Mouse (Mus musculus) CH12.LX (cell line): ENCODE results near the gene Tspan7. TPM values are rescaled to one million over a fixed set of nuclear protein-coding genes. Genes with fewer than 3 reads are reported as not detected.

Experiments used
- DNase-seq: peaks from one replicate; pipeline ENCODE4 v3.0.0-alpha.2; 2013; ENCODE audit errors: extremely low read depth
- H3K27ac ChIP-seq: 2 replicates; pipeline ENCODE4 v1.5.1; 2012; ENCODE audit warnings: low read depth, mild to moderate bottlenecking, control low read depth, moderate library complexity; ENCODE audit not compliant: insufficient read depth
- H3K27me3 ChIP-seq: replicated peaks from 2 replicates; pipeline ENCODE3; 2012; ENCODE audit warnings: inconsistent platforms
- H3K36me3 ChIP-seq, 2 experiments: replicated peaks in 1 of 2; 2 replicates each; pipeline versions ENCODE3 to v1.6.1; 2012; ENCODE audit warnings: inconsistent platforms in 1 of 2, low read length in 1 of 2, mild to moderate bottlenecking in 1 of 2, mixed read lengths in 1 of 2, moderate library complexity in 1 of 2; ENCODE audit not compliant: control insufficient read depth in 1 of 2, insufficient read depth in 1 of 2
- H3K4me1 ChIP-seq, 2 experiments: 2 replicates each; pipeline ENCODE4 v1.6.1; 2012; ENCODE audit warnings: inconsistent platforms in 1 of 2, moderate library complexity in 1 of 2; ENCODE audit not compliant: insufficient read depth in 2 of 2, control insufficient read depth in 1 of 2
- H3K4me2 ChIP-seq: 2 replicates; pipeline ENCODE4 v1.6.1; 2012; ENCODE audit warnings: low read depth, mild to moderate bottlenecking, control low read depth; ENCODE audit not compliant: poor library complexity, insufficient read depth, severe bottlenecking
- H3K4me3 ChIP-seq, 3 experiments: fragments of 150-350 bp in 1 of 3; sonication (generic) in 1 of 3; replicated peaks in 1 of 3; 2 replicates each; pipeline versions ENCODE3 to v1.5.1; 2011 to 2012; ENCODE audit warnings: low read depth in 2 of 3, low read length in 2 of 3, mild to moderate bottlenecking in 2 of 3, moderate library complexity in 2 of 3, control low read depth in 1 of 3, improper control_type of control experiment in 1 of 3, inconsistent platforms in 1 of 3, mixed read lengths in 1 of 3; ENCODE audit not compliant: poor library complexity in 1 of 3
- H3K79me2 ChIP-seq: replicated peaks from 2 replicates; pipeline ENCODE4 v1.6.1; 2012; ENCODE audit warnings: mild to moderate bottlenecking, moderate library complexity; ENCODE audit not compliant: control insufficient read depth, poor library complexity, insufficient read depth, severe bottlenecking; ENCODE audit errors: extremely low read depth
- H3K9ac ChIP-seq: 2 replicates; pipeline ENCODE4 v1.6.1; 2012; ENCODE audit warnings: low read depth, mild to moderate bottlenecking, control low read depth, moderate library complexity; ENCODE audit not compliant: insufficient read depth
- H3K9me3 ChIP-seq: replicated peaks from 2 replicates; pipeline ENCODE3; 2012; ENCODE audit warnings: low read length, inconsistent platforms, mixed read lengths
- BHLHE40 ChIP-seq: IDR thresholded peaks from 2 replicates; pipeline ENCODE4 v1.6.1; 2011; ENCODE audit warnings: mild to moderate bottlenecking, low read depth, low read length, improper control_type of control experiment
- CHD1 ChIP-seq: IDR thresholded peaks from 2 replicates; pipeline ENCODE4 v1.6.1; 2012; ENCODE audit warnings: low read depth, low read length, improper control_type of control experiment, inconsistent platforms
- CHD2 ChIP-seq: IDR thresholded peaks from 2 replicates; pipeline ENCODE4 v1.6.1; 2011; ENCODE audit warnings: low read length, improper control_type of control experiment
- E2F4 ChIP-seq: IDR thresholded peaks from 2 replicates; pipeline ENCODE4 v1.6.1; 2011; ENCODE audit warnings: low read depth, low read length, improper control_type of control experiment; ENCODE audit not compliant: insufficient replicate concordance
- GABPA ChIP-seq: IDR thresholded peaks from 2 replicates; pipeline ENCODE4 v1.6.1; 2012; ENCODE audit warnings: low read depth, low read length, improper control_type of control experiment, inconsistent platforms; ENCODE audit not compliant: insufficient replicate concordance
- HCFC1 ChIP-seq: IDR thresholded peaks from 2 replicates; pipeline ENCODE4 v1.6.1; 2012; ENCODE audit warnings: low read depth, mild to moderate bottlenecking, inconsistent platforms, low read length, improper control_type of control experiment
- JUN ChIP-seq: IDR thresholded peaks from 2 replicates; pipeline ENCODE4 v1.6.1; 2011; ENCODE audit warnings: low read depth, mild to moderate bottlenecking, low read length, improper control_type of control experiment, moderate library complexity; ENCODE audit not compliant: insufficient read depth
- JUND ChIP-seq: conservative IDR thresholded peaks from 2 replicates; pipeline ENCODE4 v1.6.1; 2011; ENCODE audit warnings: low read depth, low read length, improper control_type of control experiment
- KAT2A ChIP-seq: IDR thresholded peaks from 2 replicates; pipeline ENCODE4 v1.6.1; 2012; ENCODE audit warnings: low read length, improper control_type of control experiment, inconsistent platforms; ENCODE audit not compliant: insufficient replicate concordance
- MAFK ChIP-seq: IDR thresholded peaks from 2 replicates; pipeline ENCODE4 v1.6.1; 2011; ENCODE audit warnings: low read length, improper control_type of control experiment; ENCODE audit not compliant: insufficient replicate concordance
- MEF2A ChIP-seq: IDR thresholded peaks from 2 replicates; pipeline ENCODE4 v1.6.1; 2014; ENCODE audit warnings: low read depth, mild to moderate bottlenecking, inconsistent platforms, low read length, improper control_type of control experiment, borderline replicate concordance
- MYC ChIP-seq: IDR thresholded peaks from 2 replicates; pipeline ENCODE4 v1.6.1; 2011; ENCODE audit warnings: low read depth, mild to moderate bottlenecking, improper control_type of control experiment, low read length
- PAX5 ChIP-seq: IDR thresholded peaks from 2 replicates; pipeline ENCODE4 v1.6.1; 2012; ENCODE audit warnings: low read length, inconsistent platforms, mixed read lengths
- POLR2A ChIP-seq: IDR thresholded peaks from 2 replicates; pipeline ENCODE4 v1.6.1; 2011; ENCODE audit warnings: low read depth, mild to moderate bottlenecking, improper control_type of control experiment, low read length
- POLR2AphosphoS2 ChIP-seq: IDR thresholded peaks from 2 replicates; pipeline ENCODE4 v1.6.1; 2011; ENCODE audit warnings: low read depth, low read length, improper control_type of control experiment
- RCOR1 ChIP-seq: conservative IDR thresholded peaks from 2 replicates; pipeline ENCODE4 v1.6.1; 2012; ENCODE audit warnings: low read depth, mild to moderate bottlenecking, inconsistent platforms, low read length, improper control_type of control experiment
- SIN3A ChIP-seq: IDR thresholded peaks from 2 replicates; pipeline ENCODE4 v1.6.1; 2012; ENCODE audit warnings: low read length, improper control_type of control experiment, inconsistent platforms
- SMC3 ChIP-seq: IDR thresholded peaks from 2 replicates; pipeline ENCODE4 v1.6.1; 2011; ENCODE audit warnings: low read depth, low read length, improper control_type of control experiment
- UBTF ChIP-seq: IDR thresholded peaks from 2 replicates; pipeline ENCODE4 v1.6.1; 2012; ENCODE audit warnings: low read depth, mild to moderate bottlenecking, inconsistent platforms, low read length, improper control_type of control experiment, moderate library complexity
- USF1 ChIP-seq: IDR thresholded peaks from 2 replicates; pipeline ENCODE4 v1.6.1; 2014; ENCODE audit warnings: low read depth, mild to moderate bottlenecking, inconsistent platforms, low read length, improper control_type of control experiment
- USF2 ChIP-seq: conservative IDR thresholded peaks from 2 replicates; pipeline ENCODE4 v1.6.1; 2011; ENCODE audit warnings: low read depth, low read length, improper control_type of control experiment
- ZC3H11A ChIP-seq: IDR thresholded peaks from 2 replicates; pipeline ENCODE4 v1.6.1; 2012; ENCODE audit warnings: low read depth, mild to moderate bottlenecking, inconsistent platforms, low read length, improper control_type of control experiment
- ZMIZ1 ChIP-seq: IDR thresholded peaks from 2 replicates; pipeline ENCODE4 v1.6.1; 2012; ENCODE audit warnings: low read depth, mild to moderate bottlenecking, inconsistent platforms, low read length, improper control_type of control experiment
- ZNF384 ChIP-seq: IDR thresholded peaks from 2 replicates; pipeline ENCODE4 v1.6.1; 2012; ENCODE audit warnings: low read depth, low read length, improper control_type of control experiment, inconsistent platforms
- dilution Hi-C: fragments of 300-500 bp; cut with MboI; formaldehyde crosslinking; loops from 2 replicates; pipeline ENCODE4 v1.14.3; 2020; ENCODE audit warnings: low sequenced_read_pairs; ENCODE audit not compliant: extremely low pct_unique_long_range_greater_than_20kb, extremely low pct_ligation_motif_present
- in situ Hi-C: fragments of 300-500 bp; cut with MboI; formaldehyde crosslinking; loops from 3 replicates; pipeline ENCODE4 v1.14.3; 2019; ENCODE audit warnings: low sequenced_read_pairs, low pct_ligation_motif_present, low pct_unique_long_range_greater_than_20kb, mixed read lengths
- polyA plus RNA-seq: library from polyadenylated mRNA; unstranded; fragments of >175 nt; gene quantifications from 2 replicates; pipeline ENCODE4 v1.2.1, GENCODE M21; 2012; ENCODE audit warnings: low read depth; ENCODE audit not compliant: insufficient read length
- total RNA-seq, 2 experiments: library from RNA; depleted of rRNA; stranded (reverse); fragments of 300-350 nt in 1 of 2; fragments of >200 nt in 1 of 2; gene quantifications; 2 replicates each; pipeline ENCODE4 v1.2.3; 2012 to 2014

Gene Tspan7
- not detected in 2 replicates for total RNA-seq (2012; rRNA removed)
- not detected in 2 replicates for total RNA-seq (2014; rRNA removed)
- not detected in 2 replicates for polyA plus RNA-seq

GRCm38 (mm10) chrX:10484872-10485569 is at the start of gene Tspan7:
Gene Tspan7 (plus strand): TSS chrX:10485158.
- no peak within 1 kb of the TSS for H3K9ac ChIP-seq
- no peaks in the 10 kb centered on the region for H3K79me2 ChIP-seq
- no peak within 1 kb of the TSS for H3K4me2 ChIP-seq
- in situ Hi-C loops = no loop called here
- H3K4me3 ChIP-seq = no peak within 1 kb of the TSS
- DNase-seq = no peak
- dilution Hi-C loops = no loop called here
- no peak within 1 kb of the TSS for H3K27ac ChIP-seq
- H3K4me1 ChIP-seq = no peaks in the 10 kb centered on the region
- H3K36me3 ChIP-seq = no peaks in the 10 kb centered on the region
- H3K27me3 ChIP-seq = no peaks in the 10 kb centered on the region
- H3K9me3 ChIP-seq = no peaks in the 10 kb centered on the region
- TF ChIP-seq POLR2AphosphoS2 = no peak
- TF ChIP-seq MEF2A = no peak
- TF ChIP-seq SMC3 = no peak
- TF ChIP-seq CHD1 = no peak
- TF ChIP-seq MYC = no peak
- no peak for TF ChIP-seq ZC3H11A
- no peak for TF ChIP-seq MAFK
- no peak for TF ChIP-seq CHD2
- TF ChIP-seq JUND = no peak
- TF ChIP-seq SIN3A = no peak
- TF ChIP-seq KAT2A = no peak
- TF ChIP-seq UBTF = no peak
- TF ChIP-seq RCOR1 = no peak
- no peak for TF ChIP-seq PAX5
- TF ChIP-seq ZNF384 = no peak
- TF ChIP-seq POLR2A = no peak
- no peak for TF ChIP-seq E2F4
- no peak for TF ChIP-seq USF2
- TF ChIP-seq USF1 = no peak
- no peak for TF ChIP-seq BHLHE40
- TF ChIP-seq, all 38 proteins: peak for 0

- Histone ChIP-seq H3K4me3 (no peak overlapping the region), H3K9ac (no peak overlapping the region), H3K27ac (no peak overlapping the region), H3K4me1 (no peaks in the 10 kb centered on the region), H3K79me2 (no peaks in the 10 kb centered on the region), H3K27me3 (no peaks in the 10 kb centered on the region)
- in situ Hi-C loops (no loop called here), dilution Hi-C loops (no loop called here)
- TF ChIP-seq POLR2A = no peak
- TF ChIP-seq ZMIZ1 = no peak
- TF ChIP-seq BHLHE40 = no peak
- no peak for TF ChIP-seq POLR2AphosphoS2
- no peak for TF ChIP-seq RCOR1
- no peak for TF ChIP-seq USF1
- no peak for TF ChIP-seq HCFC1
- TF ChIP-seq GABPA = no peak
- TF ChIP-seq JUN = no peak
- TF ChIP-seq, all 38 proteins: peak for 0
- Histone ChIP-seq H3K36me3 (no peaks in the 10 kb centered on the region), H3K4me2 (no peak overlapping the region), H3K9me3 (no peaks in the 10 kb centered on the region)
- DNase-seq = no peak
Observed at GRCm38 (mm10) chrX:10449323-10449980, 35.5 kb upstream of the Tspan7 start.
